Mouse (Mus musculus): ENCODE measurements around the gene Eddm3b. TPM values are rescaled to one million over a fixed set of nuclear protein-coding genes. Genes with fewer than 3 reads are reported as not detected.

Gene Eddm3b
- total RNA-seq, 2 experiments from 2014 or later, result not detected

DNA sequence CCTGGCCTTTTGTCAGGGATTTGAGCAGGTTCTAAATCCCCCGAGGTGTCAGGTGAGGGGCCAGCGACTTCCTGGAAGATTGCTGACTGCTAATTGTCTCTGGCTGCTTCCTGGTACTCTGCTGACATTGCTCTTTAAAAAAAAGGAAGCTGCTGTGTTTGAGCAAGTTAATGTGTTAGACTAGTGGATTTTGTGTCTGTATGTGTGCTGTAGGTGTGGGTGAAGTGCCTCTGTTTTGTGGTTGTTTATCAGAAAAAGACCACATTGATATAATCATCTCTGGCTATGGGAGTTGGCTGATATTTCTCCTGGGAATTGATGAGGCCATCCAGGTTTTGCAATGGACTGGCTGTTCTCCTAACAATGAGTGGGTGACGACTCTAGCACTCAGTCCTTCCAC lies 20.7 kb upstream of the Eddm3b start:
- no peak for ATAC-seq (replicated peaks; ENCODE audit: low FRiP score, low TSS enrichment, poor library complexity, severe bottlenecking)

- no peak for ATAC-seq (replicated peaks; ENCODE audit: low FRiP score, low TSS enrichment, poor library complexity, severe bottlenecking)
Observed at GRCm38 (mm10) chr14:51094096-51094875, 19.9 kb upstream of the Eddm3b start.

DNA sequence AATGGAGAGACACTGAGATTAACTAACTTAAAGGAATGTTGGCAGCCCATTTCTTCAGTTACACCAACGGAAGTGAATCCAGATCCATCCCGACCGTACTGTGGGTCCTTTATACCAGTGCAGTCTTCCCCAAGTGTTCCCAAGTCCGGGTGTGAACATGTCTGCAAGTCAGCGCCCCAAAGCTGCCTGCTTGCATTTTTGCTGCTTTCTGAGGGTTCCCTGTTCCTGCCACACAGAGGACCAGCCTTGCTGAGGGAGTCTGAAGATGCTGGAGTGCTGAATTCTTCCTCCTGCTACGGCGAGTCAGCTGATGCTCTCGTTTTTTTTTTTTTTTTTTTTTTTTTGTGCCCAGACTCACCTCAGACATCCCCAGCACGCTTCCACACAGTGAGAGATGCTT lies 19.3 kb upstream of the Eddm3b start:
- no peak for ATAC-seq (replicated peaks; ENCODE audit: low FRiP score, low TSS enrichment, poor library complexity, severe bottlenecking)

GRCm38 (mm10) chr14:51095736-51096524 lies 18.3 kb upstream of the Eddm3b start:
- ATAC-seq (replicated peaks; ENCODE audit: low FRiP score, low TSS enrichment, poor library complexity, severe bottlenecking), result no peak

DNA sequence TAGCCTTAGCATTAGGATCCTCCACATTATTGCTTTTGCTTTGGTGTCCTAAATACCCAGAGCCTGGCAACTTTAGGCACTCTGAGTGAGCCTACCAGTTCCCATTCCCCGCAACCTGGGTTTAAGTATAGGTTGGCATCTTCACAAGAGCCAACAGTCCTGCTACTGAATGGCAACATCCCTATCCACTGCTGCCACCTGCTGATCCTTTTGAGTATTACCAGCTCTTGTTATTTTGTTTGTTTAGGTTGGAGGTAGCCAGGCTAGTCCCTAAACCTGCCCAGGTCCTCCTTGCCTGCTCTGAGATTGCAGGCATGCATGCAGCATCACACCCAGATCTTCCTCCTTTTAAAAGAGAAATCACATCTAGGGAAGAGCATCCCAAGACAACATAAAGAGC lies 15.9 kb upstream of the Eddm3b start:
- ATAC-seq (replicated peaks; ENCODE audit: low FRiP score, low TSS enrichment, poor library complexity, severe bottlenecking), result peak; percentile 77

DNA sequence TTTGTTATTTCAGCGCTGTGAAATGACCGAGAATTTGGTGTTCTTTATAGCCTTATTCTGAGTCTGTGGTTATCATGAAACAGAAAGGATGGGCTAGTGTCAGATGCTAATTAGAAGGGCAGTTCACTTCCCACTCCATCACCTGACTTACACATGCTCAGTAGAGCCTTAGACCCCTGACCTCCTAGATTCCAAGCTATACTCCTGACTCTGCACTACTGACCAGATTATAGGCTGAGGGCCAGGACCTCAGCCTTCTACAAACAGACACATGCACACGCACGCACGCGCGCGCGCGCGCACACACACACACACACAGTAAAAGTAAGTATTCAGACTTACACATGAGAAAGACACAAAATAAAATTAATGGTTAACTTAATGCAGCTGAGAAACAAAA lies 15.3 kb upstream of the Eddm3b start:
- ATAC-seq (replicated peaks; ENCODE audit: low FRiP score, low TSS enrichment, poor library complexity, severe bottlenecking), result no peak

DNA sequence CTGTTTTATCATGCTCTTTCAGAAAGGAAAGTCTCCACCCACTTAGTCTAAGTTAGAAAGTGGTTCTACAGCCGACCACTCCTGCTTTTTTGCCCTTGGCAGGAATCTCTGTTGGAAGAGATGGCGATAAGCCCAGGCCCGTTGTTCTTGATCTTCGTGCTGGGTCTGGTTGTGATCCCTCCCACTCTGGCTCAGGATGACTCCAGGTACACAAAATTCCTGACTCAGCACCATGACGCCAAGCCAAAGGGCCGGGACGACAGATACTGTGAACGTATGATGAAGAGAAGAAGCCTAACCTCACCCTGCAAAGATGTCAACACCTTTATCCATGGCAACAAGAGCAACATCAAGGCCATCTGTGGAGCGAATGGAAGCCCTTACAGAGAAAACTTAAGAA lies 12.9 kb upstream of the Eddm3b start:
- no peak for ATAC-seq (replicated peaks; ENCODE audit: low FRiP score, low TSS enrichment, poor library complexity, severe bottlenecking)

DNA sequence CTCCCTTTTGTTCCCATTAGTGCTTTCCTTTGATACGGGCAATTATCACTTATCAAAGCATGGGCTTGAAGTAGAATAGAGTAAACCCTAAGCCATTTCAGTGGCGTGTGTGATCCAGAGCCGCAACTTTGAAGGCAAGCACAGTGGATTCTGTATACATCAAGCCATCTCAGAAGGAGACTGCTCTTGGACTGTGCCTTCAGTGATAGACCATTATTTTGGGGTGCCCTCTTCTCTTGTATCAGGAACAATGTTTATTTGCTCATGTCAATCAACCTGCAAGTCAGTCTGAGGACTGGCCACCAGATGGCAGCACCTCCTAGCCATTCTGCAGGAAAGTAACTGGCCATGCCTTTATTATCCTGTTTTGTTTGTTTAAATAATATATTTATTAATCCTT lies 11.0 kb upstream of the Eddm3b start:
- ATAC-seq (replicated peaks; ENCODE audit: low FRiP score, low TSS enrichment, poor library complexity, severe bottlenecking), result peak; percentile 77

GRCm38 (mm10) chr14:51104366-51104765 lies 9.9 kb upstream of the Eddm3b start:
- no peak for ATAC-seq (replicated peaks; ENCODE audit: low FRiP score, low TSS enrichment, poor library complexity, severe bottlenecking)

GRCm38 (mm10) chr14:51106449-51106967 lies 7.7 kb upstream of the Eddm3b start:
- no peak for ATAC-seq (replicated peaks; ENCODE audit: low FRiP score, low TSS enrichment, poor library complexity, severe bottlenecking)

DNA sequence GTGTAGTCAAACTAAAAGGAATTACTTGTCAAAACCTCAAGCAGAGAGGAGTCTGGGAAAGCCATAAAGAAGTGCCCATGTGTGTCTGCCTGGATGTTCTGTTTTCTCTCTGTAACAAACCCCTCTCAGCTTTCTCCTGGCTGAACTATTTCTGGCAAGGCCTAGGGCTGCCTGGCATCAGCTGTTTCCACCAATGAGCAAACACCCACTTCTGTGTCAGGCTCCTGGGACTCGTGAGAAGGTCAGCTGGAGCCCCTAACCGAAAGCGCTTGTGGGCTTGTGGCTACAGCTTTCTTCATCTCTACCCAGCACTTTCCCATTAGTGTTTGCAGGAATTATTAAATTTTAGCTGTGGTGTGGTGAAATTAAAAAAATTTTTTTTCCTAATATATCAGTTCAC lies 2.3 kb upstream of the Eddm3b start:
- no peak for ATAC-seq (replicated peaks; ENCODE audit: low FRiP score, low TSS enrichment, poor library complexity, severe bottlenecking)

GRCm38 (mm10) chr14:51113476-51113875 lies 750 bp upstream of the Eddm3b start:
- no peak for ATAC-seq (replicated peaks; ENCODE audit: low FRiP score, low TSS enrichment, poor library complexity, severe bottlenecking)

- ATAC-seq (replicated peaks; ENCODE audit: low FRiP score, low TSS enrichment, poor library complexity, severe bottlenecking), result no peak
Observed at GRCm38 (mm10) chr14:51125684-51126083, 11.5 kb downstream of the Eddm3b start.

GRCm38 (mm10) chr14:51127648-51128258 lies 13.5 kb downstream of the Eddm3b start:
- ATAC-seq (replicated peaks; ENCODE audit: low FRiP score, low TSS enrichment, poor library complexity, severe bottlenecking), result peak; percentile 72

DNA sequence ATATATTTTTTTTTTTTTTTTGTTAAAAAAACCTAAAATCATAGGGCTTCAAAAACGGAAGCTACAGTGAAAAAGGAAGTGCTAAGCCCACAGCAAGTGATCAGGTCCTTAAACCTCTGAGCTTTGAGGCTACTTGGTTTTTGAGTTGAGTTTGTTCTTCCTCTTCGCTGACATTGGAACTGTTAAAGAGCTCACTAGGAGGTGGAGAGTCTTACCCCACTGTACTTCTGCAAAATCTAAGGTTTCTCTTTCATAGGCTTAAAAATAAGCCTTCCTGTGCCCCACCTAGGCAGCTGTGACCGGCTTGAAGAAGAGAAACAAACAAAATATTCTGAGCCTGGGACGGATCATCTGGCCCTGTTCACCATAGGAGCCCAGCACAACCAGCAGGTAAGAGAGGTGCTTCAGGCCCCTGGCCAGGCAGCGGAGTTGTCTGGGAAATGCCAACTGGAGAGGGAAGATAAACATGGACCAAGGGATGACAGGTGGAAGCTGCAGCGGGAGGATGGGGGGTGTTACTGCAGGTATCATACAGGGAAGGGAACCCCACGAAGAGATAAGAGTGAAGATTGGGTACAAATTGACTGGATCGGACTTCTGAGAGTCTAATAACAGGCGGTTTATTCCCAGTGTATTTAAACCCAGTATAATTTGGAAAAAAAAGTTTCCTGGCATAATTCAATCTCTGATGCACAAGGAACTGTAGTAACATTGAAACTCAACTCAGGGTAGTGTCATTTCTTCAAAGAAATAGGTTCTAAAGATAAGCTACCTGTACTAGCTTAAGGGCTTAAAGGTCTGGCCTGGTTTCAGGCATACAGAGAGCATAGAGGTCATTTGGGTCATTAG lies 14.8 kb downstream of the Eddm3b start:
- no peak for ATAC-seq (replicated peaks; ENCODE audit: low FRiP score, low TSS enrichment, poor library complexity, severe bottlenecking)

- ATAC-seq (replicated peaks; ENCODE audit: low FRiP score, low TSS enrichment, poor library complexity, severe bottlenecking), result no peak
Observed at GRCm38 (mm10) chr14:51129624-51129975, 15.4 kb downstream of the Eddm3b start.

DNA sequence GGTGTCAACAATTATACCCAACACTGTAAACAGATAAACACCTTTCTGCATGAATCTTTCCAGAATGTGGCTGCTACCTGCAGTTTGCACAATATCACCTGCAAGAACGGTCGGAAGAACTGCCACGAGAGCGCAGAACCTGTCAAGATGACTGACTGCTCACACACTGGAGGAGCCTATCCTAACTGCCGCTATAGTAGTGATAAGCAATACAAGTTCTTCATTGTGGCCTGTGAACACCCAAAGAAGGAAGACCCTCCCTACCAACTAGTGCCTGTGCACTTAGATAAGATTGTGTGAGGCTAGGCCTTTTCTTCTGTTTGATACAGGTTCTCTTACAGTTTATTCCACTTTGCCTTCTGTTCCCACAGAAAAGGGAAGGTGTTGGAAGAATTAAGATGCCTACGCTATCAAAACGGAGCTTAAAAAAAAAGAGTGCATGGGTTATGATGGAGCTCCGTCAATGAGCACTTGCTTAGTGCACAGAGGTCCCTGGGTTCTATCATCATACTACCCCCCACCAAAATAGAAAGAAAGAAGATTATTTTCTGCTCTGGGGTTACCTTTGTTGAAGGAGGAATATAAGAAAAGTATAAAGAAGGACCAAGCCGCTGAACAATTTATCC lies 16.2 kb downstream of the Eddm3b start:
- peak; percentile 91 for ATAC-seq (replicated peaks; ENCODE audit: low FRiP score, low TSS enrichment, poor library complexity, severe bottlenecking)

GRCm38 (mm10) chr14:51131086-51131815 lies 17.0 kb downstream of the Eddm3b start:
- no peak for ATAC-seq (replicated peaks; ENCODE audit: low FRiP score, low TSS enrichment, poor library complexity, severe bottlenecking)

Data from megakaryocyte-erythroid progenitor cell, adult 5-6 weeks (primary cell).